Mouse (Mus musculus) liver, postnatal 0 days (tissue): ENCODE measurements around the gene Ogfod2.

Source experiments
- CTCF ChIP-seq: sonication (generic); IDR thresholded peaks from 2 replicates; pipeline ENCODE4 v1.5.1; 2016; ENCODE audit warnings: antibody characterized with exemption, low read depth
- EP300 ChIP-seq: IDR thresholded peaks from 2 replicates; pipeline ENCODE4 v1.6.1; 2016; ENCODE audit warnings: antibody characterized with exemption, low read depth, mild to moderate bottlenecking

DNA sequence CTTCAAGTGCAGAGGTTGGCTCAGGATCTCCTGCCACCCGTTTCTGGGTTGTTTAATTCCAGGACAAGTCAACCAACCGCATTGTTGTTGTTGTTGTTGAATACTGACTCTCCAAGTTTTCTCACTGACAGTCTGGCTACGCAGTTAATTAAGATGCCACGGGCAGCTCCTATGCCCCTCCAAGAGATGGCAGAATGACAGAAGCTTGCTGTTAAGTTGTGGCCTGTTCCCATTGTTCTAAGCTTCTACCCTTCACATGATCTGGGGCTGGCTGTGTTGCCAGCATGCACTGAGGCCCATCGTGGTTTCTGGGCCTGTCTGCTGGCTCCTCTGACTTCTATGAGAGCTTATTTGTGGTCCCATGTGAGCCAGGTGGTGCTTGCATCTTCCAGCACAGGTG, 22.2 kb downstream of the Ogfod2 start:
- TF ChIP-seq CTCF (no peak), EP300 (no peak)
